Mouse (Mus musculus): ENCODE results near the gene Utp15. TPM values are rescaled to one million over a fixed set of nuclear protein-coding genes. Genes with fewer than 3 reads are reported as not detected.

Utp15 gene
- total and polyA plus RNA-seq, 3 experiments = 36.8 to 52.2 (median 51.7) TPM

DNA sequence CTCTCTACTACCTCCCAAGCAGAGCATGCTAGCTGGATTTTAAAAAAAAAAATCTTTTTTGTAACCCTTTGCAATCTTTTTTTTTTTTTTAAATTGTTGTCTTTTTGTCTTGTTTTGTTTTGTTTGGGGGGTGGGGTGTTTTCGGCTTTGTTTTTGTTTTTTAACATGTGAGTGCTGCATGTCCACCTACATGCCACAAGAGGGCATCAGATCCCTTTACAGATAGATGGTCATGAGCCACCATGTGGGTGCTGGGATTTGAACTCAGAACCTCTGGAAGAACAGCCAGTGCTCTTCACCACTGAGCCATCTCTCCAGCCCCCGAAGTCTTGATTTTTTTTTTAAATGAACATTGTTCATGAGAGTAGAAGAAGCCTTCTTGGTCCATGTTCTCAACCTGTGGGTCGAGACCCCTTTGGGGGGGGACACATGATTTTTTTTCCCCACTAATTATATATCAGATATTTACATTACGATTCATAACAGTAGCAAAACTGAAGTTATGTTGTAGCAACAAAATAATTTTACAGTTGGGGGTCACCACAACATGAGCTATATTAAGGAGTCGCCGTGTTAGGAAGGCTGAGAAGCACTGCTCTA, 35.1 kb upstream of the Utp15 start:
- Histone ChIP-seq H3K36me3 (replicated peaks in 1 of 2; ENCODE audit: control insufficient read depth in 1 of 2, insufficient read depth in 1 of 2, low read length in 1 of 2) (no peaks in the 10 kb centered on the region), H3K4me1 (ENCODE audit: control insufficient read depth in 1 of 2, insufficient read depth in 2 of 2) (peaks cover 2 to 30% of the 10 kb centered on the region in 2 experiments; a peak in 3 of 4 replicates), H3K27ac (ENCODE audit: insufficient read depth, low read depth) (no peak overlapping the region), H3K4me2 (ENCODE audit: insufficient read depth, low read depth, poor library complexity, severe bottlenecking) (no peak overlapping the region), H3K79me2 (replicated peaks; ENCODE audit: control insufficient read depth, extremely low read depth, insufficient read depth, poor library complexity, severe bottlenecking) (no peaks in the 10 kb centered on the region), H3K4me3 (replicated peaks in 1 of 3; ENCODE audit: low read depth in 2 of 3, low read length in 2 of 3, poor library complexity in 1 of 3) (no peak overlapping the region), H3K9me3 (replicated peaks; ENCODE audit: low read length) (peaks cover 8% of the 10 kb centered on the region), H3K27me3 (replicated peaks) (no peaks in the 10 kb centered on the region), H3K9ac (ENCODE audit: insufficient read depth, low read depth) (no peak overlapping the region)
- TF ChIP-seq BHLHE40 (IDR thresholded peaks at IDR 0.05; ENCODE audit: low read depth, low read length) = no peak
- peak; percentile 36 for TF ChIP-seq RAD21 (IDR thresholded peaks at IDR 0.05; ENCODE audit: low read depth, low read length)
- TF ChIP-seq SMC3 (IDR thresholded peaks at IDR 0.05; ENCODE audit: low read depth, low read length) = peak; percentile 31; the same call in 1 of the 2 replicates
- peak in 1 of 2 experiments; percentile 60; a peak in 2 of 4 replicates for TF ChIP-seq CTCF (conservative IDR thresholded peaks at IDR 0.05 in 1 of 2, IDR thresholded peaks at IDR 0.05 in 1 of 2; ENCODE audit: low read depth in 2 of 2, low read length in 2 of 2)
- TF ChIP-seq SIN3A (IDR thresholded peaks at IDR 0.05; ENCODE audit: low read length) = no peak
- TF ChIP-seq MEF2A (IDR thresholded peaks at IDR 0.05; ENCODE audit: borderline replicate concordance, low read depth, low read length) = no peak
- no peak for TF ChIP-seq MYC (IDR thresholded peaks at IDR 0.05; ENCODE audit: low read depth, low read length)
- in situ Hi-C loops (cut with MboI; ENCODE audit: low pct_ligation_motif_present, low pct_unique_long_range_greater_than_20kb, low sequenced_read_pairs) = no loop called here
- dilution Hi-C loops (cut with MboI; ENCODE audit: extremely low pct_ligation_motif_present, extremely low pct_unique_long_range_greater_than_20kb, low sequenced_read_pairs) = no loop called here
- DNase-seq (ENCODE audit: extremely low read depth) = no peak

DNA sequence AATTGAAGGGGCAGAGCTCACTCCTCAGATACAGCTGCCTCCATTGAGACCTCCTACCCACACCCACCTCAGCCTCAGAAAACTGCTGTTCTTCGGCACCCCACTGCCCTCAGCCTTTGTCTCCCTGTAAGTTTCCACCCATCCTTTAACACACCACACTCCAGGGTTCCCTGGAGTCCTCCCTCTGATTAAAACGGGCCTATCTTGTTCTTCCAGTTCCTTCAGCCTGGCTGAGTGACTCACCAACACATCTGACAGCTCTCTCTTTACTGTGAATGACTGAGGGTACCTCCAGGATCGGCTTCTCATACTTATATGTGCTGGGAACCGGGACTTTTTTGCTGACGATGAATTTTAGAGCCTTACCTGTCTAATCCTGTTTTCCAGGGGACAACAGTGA, 33.2 kb upstream of the Utp15 start:
- in situ Hi-C loops (cut with MboI; ENCODE audit: low pct_ligation_motif_present, low pct_unique_long_range_greater_than_20kb, low sequenced_read_pairs) = no loop called here

More for the DNA sequence above, 33.2 kb upstream of the Utp15 start:
- no peak overlapping the region for H3K4me3 ChIP-seq (replicated peaks in 1 of 3; ENCODE audit: low read depth in 2 of 3, low read length in 2 of 3, poor library complexity in 1 of 3)
- H3K79me2 ChIP-seq (replicated peaks; ENCODE audit: control insufficient read depth, extremely low read depth, insufficient read depth, poor library complexity, severe bottlenecking) = no peaks in the 10 kb centered on the region
- H3K4me2 ChIP-seq (ENCODE audit: insufficient read depth, low read depth, poor library complexity, severe bottlenecking) = no peak overlapping the region
- H3K36me3 ChIP-seq (replicated peaks in 1 of 2; ENCODE audit: control insufficient read depth in 1 of 2, insufficient read depth in 1 of 2, low read length in 1 of 2) = no peaks in the 10 kb centered on the region
- no peak overlapping the region for H3K27ac ChIP-seq (ENCODE audit: insufficient read depth, low read depth)
- dilution Hi-C loops (cut with MboI; ENCODE audit: extremely low pct_ligation_motif_present, extremely low pct_unique_long_range_greater_than_20kb, low sequenced_read_pairs) = no loop called here
- H3K4me1 ChIP-seq (ENCODE audit: control insufficient read depth in 1 of 2, insufficient read depth in 2 of 2) = peaks cover 11 to 30% of the 10 kb centered on the region in 2 experiments
- DNase-seq (ENCODE audit: extremely low read depth) = no peak
- H3K9me3 ChIP-seq (replicated peaks; ENCODE audit: low read length) = peaks cover 8% of the 10 kb centered on the region
- H3K9ac ChIP-seq (ENCODE audit: insufficient read depth, low read depth) = no peak overlapping the region
- no peaks in the 10 kb centered on the region for H3K27me3 ChIP-seq (replicated peaks)
- TF ChIP-seq SMC3 (IDR thresholded peaks at IDR 0.05; ENCODE audit: low read depth, low read length) (no peak), IRF4 (IDR thresholded peaks at IDR 0.05; ENCODE audit: low read depth, low read length) (no peak), RAD21 (IDR thresholded peaks at IDR 0.05; ENCODE audit: low read depth, low read length) (no peak), MAFK (IDR thresholded peaks at IDR 0.05; ENCODE audit: insufficient replicate concordance, low read length) (no peak), USF1 (IDR thresholded peaks at IDR 0.05; ENCODE audit: low read depth, low read length) (no peak), TCF12 (IDR thresholded peaks at IDR 0.05; ENCODE audit: low read depth, low read length) (no peak), CHD1 (IDR thresholded peaks at IDR 0.05; ENCODE audit: low read depth, low read length) (no peak), CTCF (conservative IDR thresholded peaks at IDR 0.05 in 1 of 2, IDR thresholded peaks at IDR 0.05 in 1 of 2; ENCODE audit: low read depth in 2 of 2, low read length in 2 of 2) (no peak), NRF1 (IDR thresholded peaks at IDR 0.05; ENCODE audit: low read depth, low read length) (no peak), MAZ (IDR thresholded peaks at IDR 0.05; ENCODE audit: low read depth, low read length) (no peak), KAT2A (IDR thresholded peaks at IDR 0.05; ENCODE audit: insufficient replicate concordance, low read length) (no peak), PAX5 (IDR thresholded peaks at IDR 0.05; ENCODE audit: low read length) (no peak), JUND (conservative IDR thresholded peaks at IDR 0.05; ENCODE audit: low read depth, low read length) (no peak), MXI1 (IDR thresholded peaks at IDR 0.05; ENCODE audit: low read depth, low read length) (no peak), ETS1 (conservative IDR thresholded peaks at IDR 0.05; ENCODE audit: low read depth, low read length) (no peak), NELFE (IDR thresholded peaks at IDR 0.05; ENCODE audit: low read depth, low read length) (no peak), UBTF (IDR thresholded peaks at IDR 0.05; ENCODE audit: low read depth, low read length) (no peak)

All from CH12.LX (cell line).